Mouse (Mus musculus) liver, embryonic 14.5 days (tissue): Measurements from ENCODE around the gene Nr3c2.

Experiments used
- CTCF ChIP-seq: IDR thresholded peaks from 2 replicates; pipeline ENCODE4 v1.5.1; 2016; ENCODE audit warnings: antibody characterized with exemption, low read depth, control low read depth
- EP300 ChIP-seq: IDR thresholded peaks from 2 replicates; pipeline ENCODE4 v1.6.1; 2016; ENCODE audit warnings: antibody characterized with exemption, low read depth

- TF ChIP-seq CTCF (no peak), EP300 (no peak)
Measured at GRCm38 (mm10) chr8:76859709-76860108, 39.5 kb upstream of the Nr3c2 start.
